Mouse (Mus musculus) kidney, postnatal 14 days (tissue): ENCODE data around the gene Rae1.

Experiments used
- DNase-seq: peaks from one replicate; pipeline ENCODE4 v3.0.0; 2022; ENCODE audit warnings: mixed read lengths

The Rae1 gene

GRCm38 (mm10) chr2:173050604-173051382, 50.9 kb downstream of the Rae1 start:
- DNase-seq, result no peak

GRCm38 (mm10) chr2:173052881-173053280, 53.0 kb downstream of the Rae1 start:
- DNase-seq, result no peak

DNA sequence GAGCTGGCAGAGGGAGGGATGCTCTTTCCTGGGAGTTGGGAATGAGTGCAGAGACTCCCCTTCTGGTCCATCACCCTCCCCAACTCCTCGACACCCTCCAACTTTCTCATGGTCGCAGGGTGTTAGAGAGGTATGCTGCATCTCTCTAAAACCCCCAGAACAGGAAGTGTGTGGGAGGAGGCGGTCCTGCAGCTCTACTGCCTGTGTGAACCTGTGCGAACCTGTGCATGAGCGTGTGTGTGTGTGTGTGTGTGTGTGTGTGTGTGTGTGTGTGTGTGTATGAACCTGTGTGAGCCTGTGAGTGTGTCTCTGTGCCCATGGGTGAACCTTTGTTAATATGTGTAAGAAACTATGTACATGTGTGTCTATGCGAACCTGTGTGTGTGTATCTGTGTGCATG, 53.9 kb downstream of the Rae1 start:
- DNase-seq, result no peak

DNA sequence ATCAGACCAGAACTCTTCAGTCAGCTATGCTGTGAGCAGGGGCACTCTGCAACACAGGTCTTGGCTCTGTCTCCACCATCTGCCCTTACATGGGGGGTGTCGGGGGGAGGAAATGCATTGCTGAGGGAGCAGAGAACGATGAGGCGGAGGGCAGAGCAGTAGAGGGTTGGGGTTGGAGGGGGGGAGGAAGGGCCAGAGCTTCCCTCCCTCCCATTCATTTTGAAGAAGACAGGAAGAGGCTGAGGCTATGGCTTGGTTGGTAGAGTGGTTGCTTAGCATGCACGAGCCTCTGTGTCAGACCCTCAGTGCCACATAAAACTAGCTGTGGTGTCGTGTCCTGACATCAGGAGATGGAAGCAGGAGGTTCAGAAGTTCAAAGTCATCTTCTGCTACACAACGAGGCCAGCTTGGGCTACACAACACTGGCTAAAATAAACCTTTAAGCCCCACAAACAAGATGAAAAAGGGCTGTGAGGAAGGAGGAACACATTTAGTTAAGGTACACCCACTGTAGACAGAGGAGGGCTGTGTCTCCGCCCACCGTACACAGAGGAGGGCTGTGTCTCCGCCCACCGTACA, 56.5 kb downstream of the Rae1 start:
- no peak for DNase-seq

DNA sequence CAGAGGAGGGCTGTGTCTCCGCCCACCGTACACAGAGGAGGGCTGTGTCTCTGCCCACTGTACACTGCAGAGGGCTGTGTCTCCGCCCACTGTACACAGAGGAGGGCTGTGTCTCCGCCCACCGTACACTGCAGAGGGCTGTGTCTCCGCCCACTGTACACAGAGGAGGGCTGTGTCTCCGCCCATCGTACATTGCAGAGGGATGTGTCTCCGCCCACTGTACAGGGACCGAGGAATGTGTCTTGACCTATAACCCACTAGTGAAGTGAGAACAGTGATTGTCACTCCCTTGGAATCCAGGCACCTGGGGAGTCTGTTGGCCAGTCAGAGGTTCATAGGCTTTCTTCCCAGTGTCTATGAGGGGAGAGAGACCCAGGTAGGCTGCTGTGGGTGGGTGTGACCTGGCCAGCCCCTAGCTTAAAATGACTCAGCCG, 57.0 kb downstream of the Rae1 start:
- DNase-seq, result no peak

DNA sequence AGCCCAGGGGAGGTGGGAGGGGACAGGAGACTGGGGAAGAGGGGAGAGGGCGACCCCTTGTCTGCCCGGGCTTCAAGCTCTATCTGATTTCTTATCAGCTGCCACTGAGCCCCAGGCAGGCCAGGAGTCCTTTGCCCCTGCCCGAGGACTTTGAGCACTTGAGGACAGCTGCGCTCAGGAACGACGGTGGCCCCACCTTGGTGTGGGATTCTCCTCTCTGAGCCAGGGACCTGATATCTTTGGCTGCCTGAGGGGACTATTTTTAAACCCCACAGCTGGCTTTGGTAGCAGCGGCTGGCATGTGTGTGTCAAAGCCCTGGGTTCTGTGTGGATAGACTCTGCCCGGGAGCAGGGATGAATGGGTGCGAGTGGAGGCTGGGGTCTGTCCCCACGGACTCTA, 57.7 kb downstream of the Rae1 start:
- no peak for DNase-seq

DNA sequence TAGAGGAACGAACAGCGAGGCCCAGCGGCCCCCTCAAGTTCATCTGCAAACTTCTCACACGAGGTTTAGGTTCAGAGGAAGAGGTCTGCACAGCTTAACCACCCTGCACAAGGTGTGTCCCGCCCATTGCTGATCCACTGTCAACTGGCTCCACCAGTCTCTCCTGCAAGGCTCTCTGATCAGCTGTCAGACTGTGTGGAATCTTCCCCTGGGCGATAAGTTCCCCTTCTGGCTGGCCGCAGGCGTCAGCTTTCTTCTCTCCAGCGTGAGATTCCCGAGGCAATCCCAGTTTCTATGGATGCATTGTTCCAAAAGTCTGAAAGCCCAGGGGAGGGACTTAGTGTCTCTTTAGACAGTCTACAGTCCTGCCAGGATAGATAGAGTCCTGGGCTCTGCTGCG, 58.3 kb downstream of the Rae1 start:
- no peak for DNase-seq

GRCm38 (mm10) chr2:173060450-173060849, 60.5 kb downstream of the Rae1 start:
- no peak for DNase-seq

GRCm38 (mm10) chr2:173061443-173062351, 61.8 kb downstream of the Rae1 start:
- no peak for DNase-seq

DNA sequence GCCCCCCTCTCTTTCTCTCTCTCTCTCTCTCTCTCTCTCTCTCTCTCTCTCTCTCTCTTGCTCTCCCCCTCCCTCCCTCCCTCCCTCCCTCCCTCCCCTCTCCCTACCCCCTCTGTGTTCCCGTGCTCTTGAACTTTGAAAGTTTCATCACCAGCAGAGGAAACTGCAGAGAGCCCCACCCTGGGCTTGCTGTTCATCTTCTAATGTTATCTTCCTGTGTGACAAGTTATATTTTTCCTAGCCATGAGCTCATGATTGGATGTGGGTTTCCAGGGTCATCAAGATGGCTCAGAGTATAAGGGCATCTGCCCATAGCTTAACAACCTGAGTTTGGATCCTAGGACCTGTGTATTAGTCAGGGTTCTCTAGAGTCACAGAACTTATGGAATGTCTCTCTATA, 63.3 kb downstream of the Rae1 start:
- no peak for DNase-seq

DNA sequence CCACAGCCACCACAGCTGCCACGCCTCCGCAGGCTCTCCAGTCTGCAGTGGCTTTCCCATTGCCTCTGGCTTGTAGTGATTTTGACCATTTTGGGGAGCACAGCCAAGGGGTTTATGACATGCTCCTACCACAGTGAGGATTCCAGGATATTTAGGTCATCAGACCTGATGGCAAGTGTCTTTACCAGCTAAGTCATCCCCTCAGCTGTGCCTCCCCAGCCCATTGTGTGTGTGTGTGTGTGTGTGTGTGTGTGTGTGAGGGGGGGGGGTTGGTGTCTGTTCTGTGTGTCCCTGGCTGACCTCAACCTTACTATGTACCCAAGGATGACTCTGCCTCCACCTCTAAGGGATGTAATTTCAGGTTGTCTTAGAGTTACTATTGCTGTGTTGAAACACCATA, 64.9 kb downstream of the Rae1 start:
- DNase-seq, result no peak
